Mouse (Mus musculus): ENCODE results near the gene Krtap16-1.

Krtap16-1 gene

DNA sequence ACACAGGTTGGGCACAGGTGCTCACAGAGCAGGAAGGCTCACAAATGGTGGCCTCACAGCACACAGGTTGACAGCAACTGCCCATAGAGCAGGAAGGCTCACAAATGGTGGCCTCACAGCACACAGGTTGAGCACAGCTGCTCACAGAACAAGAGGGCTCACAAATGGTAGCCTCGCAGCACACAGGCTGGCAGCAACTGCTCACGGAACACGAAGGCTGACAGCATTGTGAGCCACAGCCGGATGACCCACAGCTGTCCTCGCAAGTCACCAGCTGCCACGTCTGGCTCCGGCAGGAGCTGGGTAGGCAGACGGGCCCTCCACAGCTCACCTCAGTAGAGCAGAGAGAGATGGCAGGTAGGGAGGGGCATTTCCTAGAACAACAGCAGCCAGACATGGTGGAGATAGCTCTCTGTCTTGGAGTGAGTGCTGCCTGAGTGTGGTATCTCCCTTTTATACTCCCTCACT lies at the start of gene Krtap16-1:
Krtap16-1 (minus strand) TSS at position 418 of the 468 bp plus-strand sequence.
- no peak for DNase-seq (ENCODE audit: low spot score in 2 of 2)

DNA sequence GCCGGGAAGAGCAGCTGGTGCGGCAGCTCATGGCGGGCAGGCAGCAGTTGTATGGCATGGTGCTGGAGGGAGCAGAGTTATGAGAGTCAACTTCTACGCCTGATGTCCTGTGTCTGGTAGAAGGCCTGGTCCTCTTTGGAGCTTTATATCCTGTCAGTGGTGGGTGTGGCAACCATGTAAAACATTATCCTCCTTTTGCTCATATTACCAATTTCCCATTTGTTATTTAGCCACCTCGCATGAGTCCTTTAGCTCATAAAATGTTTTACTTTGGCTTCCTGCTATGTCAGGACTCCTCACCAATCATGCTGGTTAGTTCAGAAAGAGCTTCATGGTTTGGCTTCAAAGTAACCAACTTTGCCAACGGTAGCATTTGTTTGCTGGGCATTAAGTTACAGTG lies 43.4 kb upstream of the Krtap16-1 start, which contains the start of gene Krt33b:
Krt33b (minus strand) TSS at position 101 of the 400 bp plus-strand sequence.
- no peak for DNase-seq (ENCODE audit: low spot score in 2 of 2)

DNA sequence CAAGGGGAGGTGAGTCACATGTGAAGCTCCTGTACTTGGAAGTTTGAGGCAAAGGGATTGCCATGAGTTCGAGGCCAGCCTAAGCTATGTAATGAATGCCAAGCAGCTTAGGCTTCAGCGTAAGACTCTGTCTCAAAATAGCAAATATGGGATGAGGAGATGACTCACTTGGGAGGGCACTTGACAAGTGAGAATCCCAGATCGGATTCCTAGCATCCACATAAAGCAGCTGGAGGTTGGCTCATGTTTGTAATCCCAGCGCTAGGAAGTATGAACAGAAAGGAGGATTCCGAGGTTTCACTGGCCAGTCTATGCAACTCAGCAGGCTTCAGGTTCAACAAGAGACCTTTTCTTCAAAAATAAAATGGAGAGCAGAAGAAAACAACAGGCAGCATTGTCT lies 35.0 kb upstream of the Krtap16-1 start:
- DNase-seq (ENCODE audit: low spot score in 2 of 2): no peak

DNA sequence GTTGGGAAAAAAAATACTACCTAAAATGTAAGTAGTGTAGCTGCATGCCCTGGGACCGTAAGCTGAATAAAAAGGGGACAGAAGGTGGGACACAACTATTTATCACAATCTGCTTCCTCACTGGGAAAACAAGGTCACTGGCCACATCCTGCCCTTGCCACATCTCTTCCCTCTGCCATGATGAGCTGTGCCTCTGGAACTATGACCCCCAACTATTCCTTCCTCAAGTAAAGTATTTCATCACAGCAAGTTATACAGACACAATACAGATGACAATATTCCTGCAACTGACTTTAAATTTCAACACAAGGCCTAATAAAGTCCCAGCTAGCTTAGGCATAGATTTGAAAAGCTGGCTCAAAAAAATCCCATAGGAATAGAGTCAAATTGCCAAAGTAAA lies 33.1 kb upstream of the Krtap16-1 start:
- no peak for DNase-seq (ENCODE audit: low spot score in 2 of 2)

DNA sequence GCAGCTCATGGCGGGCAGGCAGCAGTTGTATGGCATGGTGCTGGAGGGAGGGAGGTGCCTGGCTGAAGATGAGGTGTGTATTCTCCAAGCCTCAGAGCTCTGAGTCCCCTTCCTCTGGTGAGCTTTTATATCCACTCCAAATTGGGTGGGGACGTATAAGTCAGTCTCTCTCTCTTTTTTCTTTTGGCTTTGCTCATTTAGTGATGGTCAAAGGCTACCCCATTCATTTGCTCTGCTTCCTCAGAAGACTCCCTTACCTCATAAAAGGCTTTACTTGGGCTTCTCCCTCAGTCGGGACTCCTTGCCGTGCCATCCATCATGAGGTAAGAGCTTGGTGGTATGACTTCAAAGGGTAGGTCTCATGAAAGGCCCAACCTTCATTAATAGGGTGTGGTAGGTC lies 29.7 kb upstream of the Krtap16-1 start, which contains the start of gene Krt33a:
Krt33a (minus strand) TSS at position 101 of the 400 bp plus-strand sequence.
- DNase-seq (ENCODE audit: low spot score in 2 of 2): no peak

DNA sequence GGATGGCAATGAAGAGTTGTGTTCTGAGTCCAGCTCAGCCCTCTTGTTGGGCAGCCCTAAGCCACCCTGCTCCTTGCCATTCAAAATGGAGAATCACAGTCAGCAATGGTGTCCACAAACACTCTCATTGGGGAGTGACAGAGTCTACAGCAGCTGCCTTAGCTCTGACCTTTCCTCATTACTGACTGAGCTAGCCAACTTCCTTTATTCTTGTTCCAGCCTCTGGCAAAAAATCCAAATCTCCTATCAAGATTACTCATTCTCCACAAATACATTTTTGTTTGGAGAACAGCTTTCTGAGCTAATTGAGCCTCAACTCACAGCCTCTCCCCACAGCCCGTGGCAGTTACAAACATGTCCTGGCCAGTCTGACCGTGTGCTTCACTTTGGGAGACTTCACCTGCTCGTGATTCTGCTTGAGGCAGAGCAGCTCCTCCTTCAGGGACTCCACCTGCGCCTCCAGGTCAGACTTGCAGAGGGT lies 27.3 kb upstream of the Krtap16-1 start:
- DNase-seq (ENCODE audit: low spot score in 2 of 2): no peak

DNA sequence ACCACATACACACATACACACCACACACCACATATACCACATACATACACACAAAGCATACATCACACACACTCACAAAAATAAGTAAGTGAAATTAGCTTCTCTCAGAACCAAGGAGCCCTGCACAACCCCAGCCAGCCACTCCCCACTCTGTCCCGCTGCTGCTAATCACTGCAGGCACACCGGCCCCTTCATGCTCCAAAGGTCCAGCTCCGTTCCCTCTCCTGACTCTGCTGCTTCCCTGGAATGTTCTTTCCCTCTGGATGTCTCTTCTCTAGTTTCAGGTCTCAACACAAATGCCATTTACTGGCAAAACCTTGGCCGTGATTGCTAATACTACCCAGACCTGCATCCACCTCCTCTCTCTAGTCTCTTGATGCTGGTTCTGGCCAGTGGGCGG lies 24.3 kb upstream of the Krtap16-1 start:
- no peak for DNase-seq (ENCODE audit: low spot score in 2 of 2)

DNA sequence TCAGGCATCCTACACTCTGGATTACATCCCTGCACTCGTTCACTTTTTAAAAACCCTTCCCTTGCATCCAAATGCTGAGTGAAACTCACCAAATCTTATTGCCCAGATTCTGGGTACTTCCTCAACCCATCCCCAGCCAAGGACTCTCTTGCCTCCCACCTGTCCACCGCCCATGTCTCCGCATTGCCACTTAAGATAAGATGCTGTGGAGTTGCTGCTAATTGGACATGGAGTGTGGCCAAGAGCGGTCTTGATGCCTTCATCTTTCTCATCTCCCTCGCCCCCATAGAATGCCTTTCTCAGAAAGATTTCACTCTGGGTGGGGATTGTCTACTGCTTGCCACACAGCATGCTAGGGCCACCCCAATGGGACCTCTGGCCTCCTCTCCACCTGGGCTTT lies 21.9 kb upstream of the Krtap16-1 start:
- no peak for DNase-seq (ENCODE audit: low spot score in 2 of 2)

DNA sequence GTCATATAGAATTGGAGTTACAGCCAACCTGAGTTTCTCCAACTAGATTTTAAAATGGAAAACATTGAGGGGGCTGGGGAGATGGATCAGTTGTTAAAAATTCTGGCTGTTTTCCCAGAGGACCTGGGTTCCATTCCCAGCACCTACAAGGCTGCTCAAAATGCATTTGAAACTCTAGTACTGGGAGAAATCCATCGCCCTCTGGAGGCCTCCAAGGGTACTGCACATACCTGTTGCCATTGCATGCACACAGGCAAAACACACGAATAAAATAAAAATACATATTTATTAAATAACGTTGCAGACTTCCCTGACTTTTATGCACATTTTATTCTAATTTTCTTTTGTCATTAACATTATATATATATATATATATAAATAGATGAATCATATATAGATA lies 20.2 kb upstream of the Krtap16-1 start:
- no peak for DNase-seq (ENCODE audit: low spot score in 2 of 2)

DNA sequence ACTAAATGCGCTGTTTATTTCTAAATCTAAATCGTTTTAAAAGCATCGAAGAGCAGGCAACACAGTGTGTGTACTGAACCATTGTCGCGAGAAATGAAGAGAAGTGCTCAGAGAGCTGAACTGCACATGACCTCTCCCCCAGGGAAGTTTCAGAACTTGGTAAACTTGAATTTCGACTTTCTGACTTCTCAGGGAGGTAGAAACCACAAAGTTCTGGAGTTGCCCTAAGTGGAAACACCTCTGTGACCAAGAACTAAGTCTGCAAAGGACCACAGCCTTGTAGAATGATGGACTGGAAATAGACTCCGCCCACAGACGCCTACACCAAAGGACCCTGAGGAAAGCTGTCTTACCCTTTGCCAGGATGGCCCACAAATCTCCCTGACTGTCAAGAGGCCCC lies 19.5 kb upstream of the Krtap16-1 start:
- no peak for DNase-seq (ENCODE audit: low spot score in 2 of 2)

DNA sequence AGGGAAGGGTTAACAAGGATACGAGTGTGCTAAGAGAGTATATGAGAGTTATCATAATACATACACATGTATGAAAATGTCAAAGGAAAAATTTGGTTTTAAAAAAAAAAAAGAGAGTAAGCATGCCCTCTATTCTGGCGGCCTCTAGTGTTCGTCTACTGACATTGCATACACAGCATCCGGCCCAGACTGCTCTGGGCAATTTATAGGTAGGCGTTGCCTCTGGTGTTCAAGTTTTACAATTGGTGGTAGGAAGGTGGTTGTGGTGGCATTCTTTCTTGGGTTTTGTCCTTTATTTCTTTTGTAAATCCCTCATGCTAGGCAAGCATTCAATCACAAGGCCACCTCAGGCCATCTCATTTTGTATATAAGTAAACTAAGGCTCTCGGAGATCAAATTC lies 18.4 kb upstream of the Krtap16-1 start:
- no peak for DNase-seq (ENCODE audit: low spot score in 2 of 2)

DNA sequence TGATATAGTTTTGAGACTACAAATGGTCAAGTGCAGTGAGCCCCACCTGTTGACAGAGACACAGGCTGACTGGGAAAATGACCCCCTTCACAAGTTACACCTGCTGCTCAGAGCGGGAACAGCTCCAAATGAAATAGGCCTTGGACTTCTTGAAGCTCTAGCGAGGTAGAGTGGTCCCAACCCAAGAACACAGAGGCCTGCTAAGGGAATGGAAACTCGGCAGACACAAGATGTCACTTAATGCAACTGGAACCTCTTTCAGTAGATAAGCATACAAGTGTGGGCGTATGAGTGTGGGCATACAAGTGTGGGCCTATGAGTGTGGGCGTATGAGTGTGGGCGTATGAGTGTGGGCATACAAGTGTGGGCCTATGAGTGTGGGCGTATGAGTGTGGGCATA lies 12.7 kb upstream of the Krtap16-1 start:
- no peak for DNase-seq (ENCODE audit: low spot score in 2 of 2)

DNA sequence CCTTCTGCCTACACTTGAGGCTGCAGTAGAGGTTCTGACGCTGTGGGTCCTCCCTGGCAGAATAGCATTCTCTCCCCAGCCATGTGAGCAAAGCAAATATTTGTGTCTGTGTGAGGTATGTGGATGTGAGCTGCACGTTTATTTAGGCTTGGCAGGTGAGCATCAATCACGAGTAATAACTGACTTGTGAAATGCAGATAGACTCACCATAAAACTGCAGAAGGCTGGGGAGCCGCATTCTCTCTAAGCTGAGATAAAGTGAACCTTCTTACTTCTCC lies 7.9 kb upstream of the Krtap16-1 start:
- DNase-seq (ENCODE audit: low spot score in 2 of 2): no peak

DNA sequence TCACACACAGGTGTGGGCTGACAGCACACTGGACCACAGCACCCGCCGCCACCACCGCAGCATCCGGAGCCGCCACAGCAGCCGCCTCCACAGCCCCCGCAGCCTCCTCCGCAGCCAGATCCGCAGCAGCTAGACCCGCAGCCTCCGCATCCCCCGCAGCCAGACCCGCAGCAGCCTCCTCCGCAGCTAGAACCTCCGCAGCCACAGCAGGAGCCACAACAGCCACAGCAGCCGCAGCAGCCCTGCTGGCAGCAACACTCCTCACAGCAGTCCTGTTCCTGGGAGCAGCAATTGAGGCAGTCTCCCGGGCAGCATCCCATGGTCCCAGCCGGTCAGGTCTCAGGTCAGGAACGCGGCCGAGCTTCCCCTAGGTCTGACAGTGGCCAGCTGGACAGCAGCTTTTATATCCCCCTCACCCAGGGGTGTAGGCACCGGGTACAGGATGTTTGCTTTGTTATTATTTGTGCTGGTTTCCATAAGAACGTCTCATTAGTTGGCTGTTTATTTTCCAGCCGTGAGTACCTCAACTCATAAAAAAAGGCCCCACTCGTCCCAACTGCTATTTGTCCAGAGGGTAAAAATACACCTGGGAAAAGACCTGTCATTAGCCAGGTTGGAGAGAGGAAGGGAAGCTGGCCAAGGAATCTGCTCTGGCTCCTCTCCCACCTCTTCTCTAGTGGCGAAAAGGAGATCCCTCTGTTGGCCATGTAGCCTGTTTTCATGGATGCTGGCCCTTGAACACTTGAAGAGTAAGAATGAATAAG lies 7.4 kb upstream of the Krtap16-1 start, which contains the start of gene Krtap17-1:
Krtap17-1 (minus strand) TSS at position 375 of the 764 bp plus-strand sequence.
- DNase-seq (ENCODE audit: low spot score in 2 of 2): no peak

DNA sequence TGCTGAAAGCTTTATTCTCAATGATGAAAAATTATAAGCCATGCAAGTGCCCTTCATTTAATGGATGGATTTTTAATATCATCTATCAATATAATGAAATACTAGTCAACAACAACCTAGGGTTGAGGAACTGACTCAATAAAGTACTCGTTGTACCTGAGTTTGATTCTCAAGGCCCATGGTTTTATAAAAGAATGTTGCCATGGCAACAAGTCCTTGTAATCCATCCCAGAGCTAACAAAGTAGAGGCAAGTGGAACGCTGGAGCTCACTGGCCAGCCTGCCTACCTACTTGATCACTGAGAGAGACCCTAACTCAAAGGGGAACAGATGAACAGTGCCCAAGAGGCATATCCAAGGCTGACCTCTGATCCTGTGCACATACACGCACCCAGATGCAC lies 4.2 kb upstream of the Krtap16-1 start:
- no peak for DNase-seq (ENCODE audit: low spot score in 2 of 2)

DNA sequence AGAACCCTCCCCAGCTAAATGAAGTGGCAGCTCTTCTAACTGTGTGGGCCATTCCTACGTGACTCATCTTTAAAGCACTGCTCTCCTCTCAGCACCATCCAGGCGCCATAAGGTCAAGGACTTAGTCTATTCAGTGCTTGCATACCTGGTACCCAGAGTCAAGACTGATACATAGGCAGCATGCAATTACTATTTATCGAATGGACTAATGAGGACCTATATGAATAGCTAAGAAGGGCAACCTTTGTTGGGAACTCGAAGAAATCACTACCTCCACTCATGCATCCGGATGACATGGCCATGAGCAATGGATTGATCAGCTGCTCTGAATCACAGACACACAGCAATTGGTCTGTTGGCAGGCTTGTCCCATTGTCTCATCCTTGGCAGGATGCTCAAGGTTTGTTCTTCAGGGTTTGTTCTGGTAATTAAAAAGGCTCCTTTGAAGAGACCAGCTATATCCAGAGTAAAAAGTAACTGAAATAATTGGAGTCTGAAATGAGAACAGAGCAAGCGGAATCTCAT lies 3.5 kb upstream of the Krtap16-1 start:
- no peak for DNase-seq (ENCODE audit: low spot score in 2 of 2)

DNA sequence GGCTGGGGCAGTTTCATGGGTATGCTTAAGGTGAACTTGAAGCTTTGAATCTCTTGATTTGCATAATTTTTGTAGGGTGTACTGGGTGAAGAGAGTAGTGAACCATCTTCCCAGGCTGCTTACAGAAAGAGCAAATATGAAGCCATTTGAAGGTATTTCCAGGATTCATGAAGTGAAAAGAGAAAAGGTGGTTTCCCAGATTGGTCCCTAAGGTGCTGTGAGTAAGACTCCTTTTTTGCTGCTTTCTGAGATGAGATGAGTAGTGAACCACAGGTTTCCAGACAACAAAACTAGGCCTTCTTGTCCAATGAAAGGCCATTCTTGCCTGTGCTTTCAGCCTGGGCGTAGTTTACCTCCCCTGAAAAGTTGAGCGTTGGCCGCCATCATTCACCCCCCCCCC lies 2.1 kb upstream of the Krtap16-1 start:
- no peak for DNase-seq (ENCODE audit: low spot score in 2 of 2)

DNA sequence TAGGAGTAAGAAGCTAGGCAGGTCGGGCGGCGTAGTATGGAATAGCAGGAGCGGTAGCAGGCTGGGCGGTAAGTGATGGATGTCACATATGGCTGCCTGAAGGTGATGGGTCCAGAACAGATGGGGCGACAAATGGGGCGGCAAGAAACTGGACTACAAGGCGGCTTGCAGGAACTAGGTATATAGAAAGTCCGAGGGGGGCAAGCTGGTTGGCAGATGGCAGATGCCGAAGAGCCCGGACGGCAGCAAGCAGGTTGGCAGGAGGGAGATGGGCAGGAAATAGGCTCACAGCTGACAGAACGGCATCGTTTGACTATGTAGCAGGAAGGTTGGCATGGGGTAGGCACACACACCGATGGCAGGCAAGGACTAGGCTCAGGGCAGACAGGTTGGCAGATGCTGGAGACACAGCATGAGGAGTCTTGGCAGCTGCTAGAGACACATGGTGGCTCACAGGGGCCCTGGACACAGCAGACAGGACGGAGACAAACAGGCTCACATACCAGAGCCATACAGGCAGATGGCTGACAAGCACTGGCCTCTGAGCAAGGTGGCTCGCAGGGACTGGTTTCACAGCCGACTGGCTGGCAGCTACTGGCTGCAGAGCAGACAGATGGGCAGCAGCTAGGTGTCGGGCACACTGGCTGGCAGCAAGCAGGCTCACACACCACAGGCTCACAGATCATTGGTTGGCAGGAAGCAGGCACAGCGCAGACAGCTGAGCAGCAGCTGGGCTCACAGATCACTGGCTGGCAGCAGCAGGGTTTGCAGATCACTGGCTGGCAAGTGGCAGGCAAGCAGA lies 905 bp downstream of the Krtap16-1 start:
- DNase-seq (ENCODE audit: low spot score in 2 of 2): no peak

DNA sequence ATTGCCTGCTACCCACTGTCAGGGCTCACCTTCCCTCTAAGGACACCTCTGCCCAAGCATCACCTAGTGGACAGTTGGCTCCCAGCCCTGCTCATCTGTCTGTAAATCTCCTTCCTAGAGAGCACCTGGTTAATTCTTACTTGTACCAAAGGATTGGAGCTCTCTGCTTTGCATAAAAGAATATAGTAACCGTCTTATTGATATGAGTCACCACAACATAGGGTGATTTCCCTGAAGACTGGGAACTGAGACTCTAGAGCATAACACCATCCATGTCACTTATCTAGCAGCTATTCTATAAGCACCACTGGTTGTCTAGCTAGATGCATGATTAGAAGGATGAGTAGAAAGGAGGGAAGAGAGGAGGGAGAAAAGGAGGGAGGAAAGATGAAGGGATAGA lies 3.0 kb downstream of the Krtap16-1 start:
- DNase-seq (ENCODE audit: low spot score in 2 of 2): no peak

DNA sequence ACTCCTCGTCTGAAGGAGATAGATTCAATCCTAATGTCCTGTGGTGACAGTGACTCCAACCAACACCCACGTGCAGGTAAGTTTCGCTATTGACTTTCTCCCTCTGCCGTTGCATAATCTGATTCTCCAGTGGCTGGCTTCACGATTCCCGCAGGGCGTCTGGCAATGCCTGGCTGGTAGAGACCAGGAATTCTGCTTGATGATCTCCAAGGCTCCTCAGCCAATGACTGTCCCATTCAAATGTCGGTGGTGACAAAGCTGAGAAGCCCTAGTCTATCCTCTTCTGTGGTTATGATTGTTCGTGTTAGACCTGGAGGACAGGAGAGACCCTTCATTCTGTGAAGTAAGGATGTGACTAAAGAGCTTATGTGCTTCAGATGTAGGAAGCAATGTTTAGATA lies 3.7 kb downstream of the Krtap16-1 start:
- DNase-seq (ENCODE audit: low spot score in 2 of 2): no peak

DNA sequence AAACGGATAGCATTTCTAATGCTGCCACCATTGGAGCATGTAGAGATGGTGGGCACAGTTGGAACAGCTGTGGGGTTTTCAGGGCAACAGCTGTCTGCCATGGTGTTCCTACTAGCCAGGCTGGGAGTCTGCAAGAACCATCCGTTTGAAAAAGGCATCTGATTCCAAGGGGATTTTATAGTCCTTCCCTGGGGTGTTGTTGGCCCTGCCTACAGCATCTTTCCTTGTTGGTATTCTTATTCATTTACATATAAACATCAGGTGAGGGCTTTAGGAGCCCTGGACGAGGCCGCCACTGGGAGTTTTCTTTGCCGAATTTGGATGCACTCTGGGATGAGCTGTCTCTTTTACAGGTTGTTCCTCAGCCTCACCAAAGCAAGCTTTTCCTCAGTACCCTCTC lies 7.4 kb downstream of the Krtap16-1 start, which contains the start of gene Krtap29-1:
Krtap29-1 (minus strand) TSS at position 101 of the 400 bp plus-strand sequence.
- no peak for DNase-seq (ENCODE audit: low spot score in 2 of 2)

DNA sequence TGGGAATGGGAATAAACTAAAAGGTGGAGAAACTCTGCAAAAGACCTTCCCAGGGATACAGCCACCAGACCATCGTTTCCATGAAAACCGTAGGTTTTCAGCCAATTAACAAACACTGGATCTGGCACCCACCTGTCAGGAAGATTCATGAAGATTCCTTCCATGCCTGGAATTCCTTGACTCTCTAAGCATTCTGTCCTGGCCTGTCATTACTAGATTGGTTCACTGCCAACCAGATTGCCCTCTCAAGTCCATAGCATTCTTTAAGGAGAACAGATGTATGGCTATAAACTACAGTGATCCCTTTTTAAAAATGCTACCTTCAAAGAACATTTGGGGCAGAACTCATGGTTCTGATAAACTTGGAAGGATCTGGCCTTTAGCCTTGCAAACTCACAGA lies 20.4 kb downstream of the Krtap16-1 start:
- DNase-seq (ENCODE audit: low spot score in 2 of 2): no peak

DNA sequence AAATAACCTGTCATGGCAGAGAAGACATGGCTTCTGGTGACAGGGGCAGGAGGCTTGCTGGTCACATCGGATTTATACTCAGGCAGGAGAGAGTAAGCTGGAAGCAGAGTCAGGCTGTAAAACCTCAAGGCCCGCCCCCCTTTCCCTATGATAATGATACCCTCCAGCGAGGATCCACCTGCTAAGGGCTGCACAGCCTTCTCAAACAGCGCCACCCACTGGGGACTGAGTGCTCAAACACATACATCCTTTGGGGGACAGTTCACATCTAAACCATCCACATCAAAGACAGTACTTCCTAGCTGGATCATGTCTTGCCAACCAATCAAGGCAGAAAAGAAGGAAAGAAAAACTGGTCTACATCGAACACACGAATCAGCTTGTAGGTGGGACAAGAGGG lies 22.2 kb downstream of the Krtap16-1 start:
- no peak for DNase-seq (ENCODE audit: low spot score in 2 of 2)

Data from spleen, postnatal 36 days (tissue).